Mouse (Mus musculus) bone marrow, adult 2 months (tissue): Measurements from ENCODE around the gene Rps19bp1.

Experiments
- CTCF ChIP-seq: fragments of 200-500 bp; IDR thresholded peaks from 2 replicates; pipeline ENCODE4 v1.5.1; 2011; ENCODE audit warnings: low read length, control low read depth; ENCODE audit not compliant: control insufficient read depth, insufficient read depth
- POLR2A ChIP-seq: fragments of 200-500 bp; IDR thresholded peaks from 2 replicates; pipeline ENCODE4 v1.6.1; 2011; ENCODE audit warnings: low read depth, mild to moderate bottlenecking, control low read depth, low read length, borderline replicate concordance; ENCODE audit not compliant: control insufficient read depth

DNA sequence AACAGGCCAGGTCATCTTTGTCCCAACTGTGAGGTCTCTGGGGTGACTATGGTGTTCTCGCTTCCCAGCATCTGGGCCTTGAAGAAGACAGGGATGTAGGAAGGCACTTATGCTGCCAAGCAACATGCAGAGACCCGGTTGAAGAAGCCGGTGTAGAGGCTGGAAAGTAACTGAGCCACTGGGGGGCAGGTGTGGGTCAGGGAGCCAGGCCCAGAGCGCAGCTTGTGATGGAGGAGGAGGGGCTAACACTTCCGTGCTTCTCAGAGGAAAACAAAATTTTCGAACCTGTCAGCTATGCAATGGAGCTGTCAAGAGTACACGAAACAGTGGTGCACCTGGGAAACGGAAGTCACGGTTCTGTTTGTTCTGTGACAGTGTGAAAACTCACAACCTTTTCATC, 13.0 kb upstream of the Rps19bp1 start:
- TF ChIP-seq CTCF: peak; percentile 19; the same call in 1 of the 2 replicates
- TF ChIP-seq POLR2A: no peak
